Mouse (Mus musculus): Measurements from ENCODE around the gene Slc22a20.

The Slc22a20 gene

DNA sequence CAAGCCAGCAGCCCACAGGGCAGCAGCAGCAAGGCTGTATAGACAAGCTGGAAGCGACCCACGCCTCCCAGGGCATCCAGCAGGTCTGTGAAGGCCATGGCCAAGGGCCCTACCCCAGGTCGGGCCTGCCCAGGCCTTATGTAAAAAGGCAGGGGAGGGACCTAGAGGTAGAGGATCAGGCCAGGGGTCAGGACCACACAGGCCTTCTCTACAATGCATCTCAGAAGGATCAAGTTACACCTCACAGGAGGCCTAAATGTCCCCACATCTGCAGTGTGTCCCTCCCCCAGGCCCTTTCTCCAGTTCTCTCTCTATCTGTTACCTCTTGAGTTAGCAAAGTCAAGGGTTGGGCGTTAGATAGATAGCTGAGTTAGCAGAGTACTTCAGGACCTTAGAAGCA lies at the start of gene Slc22a20:
TSS of gene Slc22a20 (minus strand) at position 101 of the 400 bp plus-strand sequence.
- in situ Hi-C loops (cut with MboI; ENCODE audit: low pct_unique_long_range_greater_than_20kb in 1 of 2, low sequenced_read_pairs in 2 of 2, unreplicated experiment in 1 of 2): no loop called here

DNA sequence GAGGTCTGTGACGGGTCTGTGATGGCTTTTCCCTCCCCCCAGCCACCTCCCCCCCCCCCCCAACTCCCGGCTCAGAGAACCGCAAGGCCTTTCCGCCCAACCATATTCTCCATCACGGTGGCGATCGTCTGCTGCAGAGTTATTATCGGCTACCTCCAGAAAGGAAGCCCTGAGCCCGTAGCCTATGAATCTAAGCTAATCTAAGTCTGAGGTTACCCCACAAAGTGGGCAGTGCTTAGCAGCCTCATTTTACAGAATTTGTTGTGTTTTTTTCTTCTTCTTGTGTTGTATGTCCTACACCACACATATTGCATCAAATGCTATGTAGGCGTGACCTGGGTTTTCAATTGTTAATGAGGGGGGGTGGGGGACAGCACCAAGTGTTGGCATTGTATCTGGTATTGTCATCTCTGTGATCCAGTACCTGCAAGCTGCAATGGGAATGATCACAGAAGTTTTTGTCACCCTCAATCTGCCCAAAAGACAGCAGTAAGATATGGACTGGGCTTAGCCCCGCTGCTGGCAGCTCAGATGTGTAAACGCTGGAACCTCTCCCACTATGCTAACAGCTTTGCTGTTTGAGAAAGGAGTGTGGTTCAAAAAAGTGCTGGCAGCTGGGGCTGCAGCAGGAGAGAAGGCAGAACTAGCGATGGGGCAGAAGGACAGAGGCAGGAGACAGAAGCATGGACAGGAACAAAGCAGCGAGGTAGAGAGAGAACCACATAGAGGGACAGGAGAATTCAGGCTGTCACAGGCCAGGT lies 44.8 kb upstream of the Slc22a20 start:
- in situ Hi-C loops (cut with MboI; ENCODE audit: low pct_unique_long_range_greater_than_20kb in 1 of 2, low sequenced_read_pairs in 2 of 2, unreplicated experiment in 1 of 2): no loop called here

- in situ Hi-C loops (cut with MboI; ENCODE audit: low pct_unique_long_range_greater_than_20kb in 1 of 2, low sequenced_read_pairs in 2 of 2, unreplicated experiment in 1 of 2): no loop called here
These were observed 43.5 kb upstream of the Slc22a20 start for GRCm38 (mm10) chr19:6029426-6029825.

- in situ Hi-C loops (cut with MboI; ENCODE audit: low pct_unique_long_range_greater_than_20kb in 1 of 2, low sequenced_read_pairs in 2 of 2, unreplicated experiment in 1 of 2): no loop called here
These were observed 43.0 kb upstream of the Slc22a20 start for GRCm38 (mm10) chr19:6028991-6029390.

DNA sequence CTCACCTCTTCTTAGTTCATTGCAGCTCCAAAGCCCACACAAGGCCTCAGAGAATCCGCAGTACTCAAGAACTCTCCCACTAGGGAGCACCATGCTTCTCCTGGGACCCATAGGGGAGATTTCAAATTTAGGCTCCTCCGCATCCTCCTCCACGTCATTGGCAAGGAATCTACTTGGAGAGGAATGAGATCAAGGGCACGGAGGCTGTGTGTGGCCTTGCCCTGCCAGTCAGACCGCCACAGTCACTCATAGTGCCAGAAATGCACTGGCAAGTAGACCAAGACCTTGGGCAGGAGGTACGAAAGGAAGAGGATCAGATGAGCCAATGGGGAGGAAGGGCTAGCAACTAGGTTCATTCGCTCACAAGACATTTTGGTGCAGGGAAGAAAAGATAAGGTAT lies 38.0 kb upstream of the Slc22a20 start:
- in situ Hi-C loops (cut with MboI; ENCODE audit: low pct_unique_long_range_greater_than_20kb in 1 of 2, low sequenced_read_pairs in 2 of 2, unreplicated experiment in 1 of 2): no loop called here

DNA sequence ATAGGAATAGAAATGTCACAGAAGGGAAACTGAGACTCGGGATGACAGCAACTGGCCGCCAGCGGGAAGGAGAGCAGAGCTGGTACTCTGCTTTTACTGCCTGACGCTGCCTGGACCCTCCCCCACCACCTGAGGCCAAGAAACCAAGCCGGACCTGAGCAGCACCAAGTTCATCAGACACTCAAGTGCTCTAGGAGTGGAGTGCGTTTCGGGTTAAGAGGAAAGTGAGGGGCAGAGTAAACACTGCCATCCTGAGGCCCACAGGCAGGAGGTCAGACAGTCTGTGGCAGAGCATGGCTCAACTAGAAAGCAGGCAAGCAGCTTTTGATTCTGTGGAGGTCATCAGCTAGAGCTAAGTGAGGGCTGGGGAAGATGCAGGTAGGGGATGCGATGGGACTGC lies 37.1 kb upstream of the Slc22a20 start:
- in situ Hi-C loops (cut with MboI; ENCODE audit: low pct_unique_long_range_greater_than_20kb in 1 of 2, low sequenced_read_pairs in 2 of 2, unreplicated experiment in 1 of 2): no loop called here

GRCm38 (mm10) chr19:6020276-6020675 lies 34.3 kb upstream of the Slc22a20 start:
- in situ Hi-C loops (cut with MboI; ENCODE audit: low pct_unique_long_range_greater_than_20kb in 1 of 2, low sequenced_read_pairs in 2 of 2, unreplicated experiment in 1 of 2): no loop called here

DNA sequence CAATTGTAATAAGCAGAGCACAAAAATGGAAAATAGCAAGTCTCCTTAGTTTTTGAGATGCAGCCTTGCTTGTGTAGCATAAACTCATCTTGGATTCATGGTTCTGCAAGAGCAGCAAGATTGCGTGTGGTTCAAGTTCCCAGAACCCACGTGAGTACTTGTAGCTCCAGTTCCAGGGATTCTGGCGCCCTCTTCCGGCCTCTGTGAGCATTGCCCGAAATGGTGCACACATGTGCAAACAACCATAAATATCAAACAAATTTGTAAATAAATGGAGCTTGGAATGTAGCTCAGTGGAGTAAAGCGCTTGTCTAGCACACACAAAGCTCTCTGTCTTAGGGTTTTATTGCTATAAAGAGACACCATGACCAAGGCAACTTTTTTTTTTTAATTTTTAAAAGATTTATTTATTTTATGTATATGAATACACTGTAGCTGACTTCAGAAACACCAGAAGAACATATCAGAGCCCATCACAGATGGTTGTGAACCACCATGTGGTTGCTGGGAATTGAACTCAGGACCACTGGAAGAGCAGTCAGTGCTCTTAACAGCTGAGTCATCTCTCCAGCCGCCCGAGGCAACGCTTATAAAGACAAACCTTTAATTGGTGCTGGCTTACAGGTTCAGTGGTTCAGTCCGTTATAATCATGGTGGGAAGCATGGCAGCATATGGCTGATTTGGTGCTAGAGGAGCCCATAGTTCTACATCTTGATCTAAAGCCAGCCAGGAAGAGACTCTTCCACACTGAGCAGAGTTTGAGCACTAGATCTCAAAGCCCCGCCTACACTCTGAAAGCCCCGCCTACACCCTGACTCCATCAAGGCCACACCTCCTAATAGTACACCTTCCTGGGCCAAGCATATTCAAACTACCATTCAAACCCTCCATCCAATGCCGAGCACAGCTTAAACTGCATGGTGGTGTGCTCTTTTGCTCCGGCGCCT lies 32.5 kb upstream of the Slc22a20 start:
- in situ Hi-C loops (cut with MboI; ENCODE audit: low pct_unique_long_range_greater_than_20kb in 1 of 2, low sequenced_read_pairs in 2 of 2, unreplicated experiment in 1 of 2): loop anchor here (5.0 to 10.0 kb wide), 2 partner anchors 56 to 106 kb away; partner anchors contain the start of genes Pola2 (in 1 of the 2) and Snx15 (in 1 of the 2)

DNA sequence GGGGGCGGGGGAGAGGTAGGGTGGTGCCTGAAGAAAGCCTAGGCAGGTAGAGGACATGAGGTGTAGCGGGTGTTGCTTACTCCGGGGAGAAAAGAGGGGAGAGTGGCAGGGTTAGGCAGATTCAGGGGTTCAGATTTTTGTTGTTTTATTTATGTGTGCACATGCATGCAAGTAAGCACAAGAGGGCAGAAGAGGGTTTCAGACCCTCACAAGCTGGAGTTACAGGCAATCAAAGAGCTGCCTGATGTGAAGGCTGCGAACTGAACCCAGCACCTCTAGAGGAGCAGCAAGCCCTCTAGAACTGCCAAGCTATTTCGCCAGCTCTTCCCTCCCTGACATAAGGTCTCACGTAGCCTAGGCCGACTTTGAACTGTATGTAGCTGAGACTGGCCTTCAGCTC lies 30.6 kb upstream of the Slc22a20 start:
- in situ Hi-C loops (cut with MboI; ENCODE audit: low pct_unique_long_range_greater_than_20kb in 1 of 2, low sequenced_read_pairs in 2 of 2, unreplicated experiment in 1 of 2): loop anchor here (5.0 to 10.0 kb wide), 2 partner anchors 54 to 108 kb away; partner anchors contain the start of genes Pola2 (in 1 of the 2) and Snx15 (in 1 of the 2)

GRCm38 (mm10) chr19:6015511-6016315 lies 29.8 kb upstream of the Slc22a20 start, which contains the start of gene Capn1:
Gene Capn1, minus strand, starts transcription at chr19:6015897.
- in situ Hi-C loops (cut with MboI; ENCODE audit: low pct_unique_long_range_greater_than_20kb in 1 of 2, low sequenced_read_pairs in 2 of 2, unreplicated experiment in 1 of 2): loop anchor here (5.0 to 10.0 kb wide), 2 partner anchors 53 to 109 kb away; partner anchors contain the start of genes Pola2 (in 1 of the 2) and Snx15 (in 1 of the 2)

GRCm38 (mm10) chr19:6014991-6015510 lies 29.1 kb upstream of the Slc22a20 start:
- in situ Hi-C loops (cut with MboI; ENCODE audit: low pct_unique_long_range_greater_than_20kb in 1 of 2, low sequenced_read_pairs in 2 of 2, unreplicated experiment in 1 of 2): loop anchor here (5.0 to 10.0 kb wide), 2 partner anchors 53 to 110 kb away; partner anchors contain the start of genes Pola2 (in 1 of the 2) and Snx15 (in 1 of the 2)

- in situ Hi-C loops (cut with MboI; ENCODE audit: low pct_unique_long_range_greater_than_20kb in 1 of 2, low sequenced_read_pairs in 2 of 2, unreplicated experiment in 1 of 2): loop anchor here in 1 of 2 experiments (10.0 kb wide), 1 partner anchor 111 kb away; the partner anchor contains the start of gene Snx15
These were observed 27.7 kb upstream of the Slc22a20 start for GRCm38 (mm10) chr19:6013691-6014090.

- in situ Hi-C loops (cut with MboI; ENCODE audit: low pct_unique_long_range_greater_than_20kb in 1 of 2, low sequenced_read_pairs in 2 of 2, unreplicated experiment in 1 of 2): no loop called here
These were observed 23.2 kb upstream of the Slc22a20 start for GRCm38 (mm10) chr19:6009137-6009536.

DNA sequence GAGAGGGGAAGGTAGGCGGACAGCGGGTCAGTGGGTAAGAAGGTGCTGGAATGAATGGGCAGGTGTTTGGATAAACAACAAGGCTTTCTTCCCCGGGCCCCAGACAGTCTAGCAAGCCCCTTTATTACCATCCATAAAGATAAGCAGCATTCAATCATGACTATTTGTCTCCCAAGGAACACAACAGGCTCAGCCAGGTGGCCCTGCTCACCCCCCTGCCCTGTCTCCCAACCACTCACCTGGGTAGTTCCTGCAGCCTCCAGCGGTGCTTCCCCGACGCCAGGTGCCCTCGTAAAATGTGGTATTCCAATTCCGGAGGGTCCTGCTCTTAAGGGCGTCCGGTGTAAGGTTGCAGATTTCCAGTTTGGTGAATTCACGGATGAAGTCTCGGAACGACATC lies 21.1 kb upstream of the Slc22a20 start:
- in situ Hi-C loops (cut with MboI; ENCODE audit: low pct_unique_long_range_greater_than_20kb in 1 of 2, low sequenced_read_pairs in 2 of 2, unreplicated experiment in 1 of 2): no loop called here

- in situ Hi-C loops (cut with MboI; ENCODE audit: low pct_unique_long_range_greater_than_20kb in 1 of 2, low sequenced_read_pairs in 2 of 2, unreplicated experiment in 1 of 2): no loop called here
These were observed 19.6 kb upstream of the Slc22a20 start for GRCm38 (mm10) chr19:6005541-6005940.

DNA sequence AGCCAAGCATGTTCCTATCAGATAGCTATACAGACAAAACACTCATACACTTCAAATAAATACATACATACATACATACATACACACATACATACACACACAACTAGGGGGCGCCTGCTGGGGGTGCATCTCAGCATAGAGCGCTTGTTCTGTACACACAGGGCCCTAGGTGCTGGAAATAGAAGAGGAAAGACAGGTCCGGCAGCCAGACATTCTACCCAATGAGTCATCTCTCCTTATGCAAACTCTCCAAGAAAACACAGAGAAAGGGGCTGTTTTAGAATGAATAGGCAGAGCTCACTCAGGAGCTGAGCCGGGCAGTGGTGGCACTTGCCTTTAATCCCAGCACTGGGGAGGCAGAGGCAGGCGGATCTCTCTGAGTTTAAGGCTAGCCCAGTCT lies 14.0 kb upstream of the Slc22a20 start:
- in situ Hi-C loops (cut with MboI; ENCODE audit: low pct_unique_long_range_greater_than_20kb in 1 of 2, low sequenced_read_pairs in 2 of 2, unreplicated experiment in 1 of 2): no loop called here

- in situ Hi-C loops (cut with MboI; ENCODE audit: low pct_unique_long_range_greater_than_20kb in 1 of 2, low sequenced_read_pairs in 2 of 2, unreplicated experiment in 1 of 2): no loop called here
These were observed 12.2 kb upstream of the Slc22a20 start for GRCm38 (mm10) chr19:5998180-5998579.

GRCm38 (mm10) chr19:5994711-5995110 lies 8.8 kb upstream of the Slc22a20 start:
- in situ Hi-C loops (cut with MboI; ENCODE audit: low pct_unique_long_range_greater_than_20kb in 1 of 2, low sequenced_read_pairs in 2 of 2, unreplicated experiment in 1 of 2): no loop called here
